ENCODE assay signal across 7 mouse cellular contexts in genomic region chr11:48818346-48818745, GRCm38 (mm10). TPM values are rescaled to one million over a fixed set of nuclear protein-coding genes. Genes with fewer than 3 reads are reported as not detected.
DNase-seq lines count a peak whose midpoint lies in the region; ATAC-seq and TF ChIP-seq lines count a peak whose summit lies in the region.

No protein-coding gene starts in this region.

- peaks cover 25% of the 10 kb centered on the region for H3K36me3 ChIP-seq in embryonic facial prominence, embryonic 10.5 days (replicated peaks)
- H3K36me3 ChIP-seq in intestine, postnatal 0 days (ENCODE audit: control insufficient read depth, insufficient read depth), result no peaks in the 10 kb centered on the region
- H3K36me3 ChIP-seq in midbrain, embryonic 10.5 days, result peaks cover 21% of the 10 kb centered on the region

- no peaks in the 10 kb centered on the region for H3K27me3 ChIP-seq in embryonic facial prominence, embryonic 10.5 days (replicated peaks; ENCODE audit: low read depth, poor library complexity, severe bottlenecking)
- H3K27me3 ChIP-seq in intestine, postnatal 0 days (replicated peaks; ENCODE audit: control insufficient read depth, insufficient read depth, low read length), result no peaks in the 10 kb centered on the region
- H3K27me3 ChIP-seq in midbrain, embryonic 10.5 days (ENCODE audit: low read depth, poor library complexity, severe bottlenecking), result no peaks in the 10 kb centered on the region

- ATAC-seq in granulocyte monocyte progenitor cell, adult 5-6 weeks (replicated peaks; ENCODE audit: poor library complexity, severe bottlenecking), result peak; percentile 15
- no peak; the same call in 1 of the 2 replicates for ATAC-seq in intestine, postnatal 0 days

- no peak for TF ChIP-seq CTCF in intestine, postnatal 0 days (IDR thresholded peaks at IDR 0.05; ENCODE audit: low read depth)

- H3K4me1 ChIP-seq in embryonic facial prominence, embryonic 10.5 days, result peaks cover 22% of the 10 kb centered on the region
- H3K4me1 ChIP-seq in intestine, postnatal 0 days (replicated peaks; ENCODE audit: control insufficient read depth, insufficient read depth, low read length), result peaks cover 13% of the 10 kb centered on the region; the same call in 1 of the 2 replicates
- peaks cover 26% of the 10 kb centered on the region for H3K4me1 ChIP-seq in midbrain, embryonic 10.5 days

- peak; percentile 90 for DNase-seq in adrenal gland, postnatal 10 days
- peak; percentile 83 for DNase-seq in embryonic facial prominence, embryonic 10.5 days (ENCODE audit: low spot score)
- peak; percentile 73 to 81 for DNase-seq in left cerebral cortex, postnatal 36 days (ENCODE audit: low spot score in 2 of 2)
- peak; percentile 81 for DNase-seq in midbrain, embryonic 10.5 days (ENCODE audit: low spot score)
- DNase-seq in skeletal muscle tissue, adult 2 months (ENCODE audit: low read depth, low spot score), result peak; percentile 97

- no peaks in the 10 kb centered on the region for H3K9me3 ChIP-seq in embryonic facial prominence, embryonic 10.5 days
- H3K9me3 ChIP-seq in intestine, postnatal 0 days (ENCODE audit: control insufficient read depth), result no peaks in the 10 kb centered on the region
- no peaks in the 10 kb centered on the region for H3K9me3 ChIP-seq in midbrain, embryonic 10.5 days (replicated peaks)

- intact Hi-C loops in left cerebral cortex, postnatal 36 days (cut with DNase I), result loop anchor here (1.0 to 5.0 kb wide), 3 partner anchors 16 to 384 kb away; partner anchors contain the start of gene Zfp62

- H3K4me3 ChIP-seq in embryonic facial prominence, embryonic 10.5 days, result peak overlapping the region; percentile 88
- H3K4me3 ChIP-seq in intestine, postnatal 0 days (ENCODE audit: low read depth, low read length), result peak overlapping the region; percentile 72
- peak overlapping the region; percentile 93 for H3K4me3 ChIP-seq in midbrain, embryonic 10.5 days

- peak overlapping the region; percentile 87 for H3K4me2 ChIP-seq in intestine, postnatal 0 days (replicated peaks; ENCODE audit: low read depth)

- under 1% methylated on average over 16 of the region's 16 CpGs for WGBS in embryonic facial prominence, embryonic 10.5 days
- WGBS in intestine, postnatal 0 days, result under 1% methylated on average over 16 of the region's 16 CpGs
- 2% methylated on average over 16 of the region's 16 CpGs for WGBS in midbrain, embryonic 10.5 days

- H3K9ac ChIP-seq in intestine, postnatal 0 days (ENCODE audit: low read depth, low read length), result peak overlapping the region; percentile 87; the same call in 1 of the 2 replicates

- H3K27ac ChIP-seq in embryonic facial prominence, embryonic 10.5 days (replicated peaks), result no peak overlapping the region
- H3K27ac ChIP-seq in intestine, postnatal 0 days (ENCODE audit: low read depth, low read length), result no peak overlapping the region
- H3K27ac ChIP-seq in midbrain, embryonic 10.5 days (replicated peaks), result no peak overlapping the region

RNA-seq across cellular contexts. Expression of gene Trim41, which starts 1.2 kb away (rescaled TPM):
- total RNA-seq in adrenal gland, postnatal 10 days (2021), result 10 to 100 TPM; 42.3 to 42.7 TPM
- 4.2 and 4.6 TPM in 2 replicates for polyA plus RNA-seq in embryonic facial prominence, embryonic 10.5 days (2016; fragmentation: Nextera tagmentation; extraction: Ambion mirVana)
- total RNA-seq in granulocyte monocyte progenitor cell, adult 5-6 weeks (2014; fragmentation: Nextera tagmentation), result 17.1 and 24.2 TPM in 2 replicates
- total RNA-seq in granulocyte monocyte progenitor cell, adult 5-6 weeks (2017), result 39.4 and 50.8 TPM in 2 replicates
- 4.0 and 4.2 TPM in 2 replicates for polyA plus RNA-seq in intestine, postnatal 0 days (2015; fragmentation: Nextera tagmentation; extraction: Ambion mirVana)
- 10 to 100 TPM; 61.2 to 62.1 TPM for total RNA-seq in left cerebral cortex, postnatal 36 days (2021)
- polyA plus RNA-seq in midbrain, embryonic 10.5 days (2016; fragmentation: Nextera tagmentation; extraction: Ambion mirVana), result 4.7 and 5.3 TPM in 2 replicates

RNA-seq across cellular contexts. Expression of gene Trim7, which starts 7.6 kb away (rescaled TPM):
- 10 to 100 TPM in 1 of 2 experiments, 1 to 10 TPM in 1; 5.3 to 12.0 TPM for total RNA-seq in adrenal gland, postnatal 10 days (2021)
- polyA plus RNA-seq in embryonic facial prominence, embryonic 10.5 days (2016; fragmentation: Nextera tagmentation; extraction: Ambion mirVana), result 0.14 and 0.16 TPM in 2 replicates
- total RNA-seq in granulocyte monocyte progenitor cell, adult 5-6 weeks (2014; fragmentation: Nextera tagmentation), result not detected in 2 replicates
- 0.30 and 0.41 TPM in 2 replicates for total RNA-seq in granulocyte monocyte progenitor cell, adult 5-6 weeks (2017)
- 0.38 and 0.56 TPM in 2 replicates for polyA plus RNA-seq in intestine, postnatal 0 days (2015; fragmentation: Nextera tagmentation; extraction: Ambion mirVana)
- total RNA-seq in left cerebral cortex, postnatal 36 days (2021), result 1 to 10 TPM; 2.5 to 3.0 TPM
- polyA plus RNA-seq in midbrain, embryonic 10.5 days (2016; fragmentation: Nextera tagmentation; extraction: Ambion mirVana), result 0.32 and 0.99 TPM in 2 replicates

RNA-seq across cellular contexts. Expression of gene Gm12184, which starts 8.1 kb away (rescaled TPM):
- total RNA-seq in adrenal gland, postnatal 10 days (2021), result 1 to 10 TPM; 2.5 to 4.9 TPM
- 3.0 and 5.7 TPM in 2 replicates for polyA plus RNA-seq in embryonic facial prominence, embryonic 10.5 days (2016; fragmentation: Nextera tagmentation; extraction: Ambion mirVana)
- total RNA-seq in granulocyte monocyte progenitor cell, adult 5-6 weeks (2014; fragmentation: Nextera tagmentation), result 2.9 and 10.5 TPM in 2 replicates
- total RNA-seq in granulocyte monocyte progenitor cell, adult 5-6 weeks (2017), result 14.2 and 35.9 TPM in 2 replicates
- 5.0 and 5.3 TPM in 2 replicates for polyA plus RNA-seq in intestine, postnatal 0 days (2015; fragmentation: Nextera tagmentation; extraction: Ambion mirVana)
- total RNA-seq in left cerebral cortex, postnatal 36 days (2021), result 1 to 10 TPM; 1.3 to 3.0 TPM
- 2.1 and 3.2 TPM in 2 replicates for polyA plus RNA-seq in midbrain, embryonic 10.5 days (2016; fragmentation: Nextera tagmentation; extraction: Ambion mirVana)

RNA-seq across cellular contexts. Expression of gene Rack1, which starts 18.2 kb away (rescaled TPM):
- 100 to 1,000 TPM; 805 to 857 TPM for total RNA-seq in adrenal gland, postnatal 10 days (2021)
- 838 and 844 TPM in 2 replicates for polyA plus RNA-seq in embryonic facial prominence, embryonic 10.5 days (2016; fragmentation: Nextera tagmentation; extraction: Ambion mirVana)
- total RNA-seq in granulocyte monocyte progenitor cell, adult 5-6 weeks (2014; fragmentation: Nextera tagmentation), result 2,229 and 2,435 TPM in 2 replicates
- total RNA-seq in granulocyte monocyte progenitor cell, adult 5-6 weeks (2017), result 1,577 and 1,773 TPM in 2 replicates
- polyA plus RNA-seq in intestine, postnatal 0 days (2015; fragmentation: Nextera tagmentation; extraction: Ambion mirVana), result 435 and 447 TPM in 2 replicates
- 100 to 1,000 TPM; 215 to 226 TPM for total RNA-seq in left cerebral cortex, postnatal 36 days (2021)
- 659 and 788 TPM in 2 replicates for polyA plus RNA-seq in midbrain, embryonic 10.5 days (2016; fragmentation: Nextera tagmentation; extraction: Ambion mirVana)

RNA-seq across cellular contexts. Expression of gene Irgm1, which starts 53.1 kb away (rescaled TPM):
- total RNA-seq in adrenal gland, postnatal 10 days (2021), result 10 to 100 TPM; 13.2 to 17.8 TPM
- polyA plus RNA-seq in embryonic facial prominence, embryonic 10.5 days (2016; fragmentation: Nextera tagmentation; extraction: Ambion mirVana), result 1.1 TPM in 2 replicates
- total RNA-seq in granulocyte monocyte progenitor cell, adult 5-6 weeks (2014; fragmentation: Nextera tagmentation), result 27.7 and 45.0 TPM in 2 replicates
- total RNA-seq in granulocyte monocyte progenitor cell, adult 5-6 weeks (2017), result 22.1 and 23.6 TPM in 2 replicates
- polyA plus RNA-seq in intestine, postnatal 0 days (2015; fragmentation: Nextera tagmentation; extraction: Ambion mirVana), result 14.5 and 15.0 TPM in 2 replicates
- 1 to 10 TPM; 5.2 to 6.2 TPM for total RNA-seq in left cerebral cortex, postnatal 36 days (2021)
- 1.2 and 1.6 TPM in 2 replicates for polyA plus RNA-seq in midbrain, embryonic 10.5 days (2016; fragmentation: Nextera tagmentation; extraction: Ambion mirVana)
